Mouse (Mus musculus) C2C12 (cell line): ENCODE results near the gene Apex1.

Experiments
- CEBPB ChIP-seq: IDR thresholded peaks from one replicate; pipeline ENCODE4 v1.6.1; 2011; ENCODE audit warnings: low read depth, mild to moderate bottlenecking, control low read depth, moderate library complexity
- CTCF ChIP-seq: IDR thresholded peaks from one replicate; pipeline ENCODE4 v1.5.1; 2011; ENCODE audit not compliant: control insufficient read depth, insufficient read depth, insufficient read length
- FOSL1 ChIP-seq: IDR thresholded peaks from one replicate; pipeline ENCODE4 v1.8.0; 2011; ENCODE audit warnings: mild to moderate bottlenecking, low read length; ENCODE audit not compliant: poor library complexity, insufficient read depth, severe bottlenecking
- MAX ChIP-seq: IDR thresholded peaks from one replicate; pipeline ENCODE4 v1.6.1; 2011; ENCODE audit warnings: mild to moderate bottlenecking, control low read depth
- MYOD1 ChIP-seq: IDR thresholded peaks from one replicate; pipeline ENCODE4 v1.6.1; 2011; ENCODE audit warnings: low read depth; ENCODE audit not compliant: control insufficient read depth, insufficient read length
- MYOG ChIP-seq: IDR thresholded peaks from one replicate; pipeline ENCODE4 v1.6.1; 2011; ENCODE audit not compliant: control insufficient read depth, insufficient read length; ENCODE audit errors: extremely low read depth
- USF1 ChIP-seq: IDR thresholded peaks from one replicate; pipeline ENCODE4 v1.6.1; 2011; ENCODE audit warnings: low read depth, mild to moderate bottlenecking, control low read depth, moderate library complexity

GRCm38 (mm10) chr14:50924281-50925064, at the start of gene Apex1, which contains the start of gene Osgep:
- TF ChIP-seq CTCF: no peak
- TF ChIP-seq MAX: peak; percentile 97
- peak; percentile 99 for TF ChIP-seq USF1
- TF ChIP-seq MYOG: no peak
- TF ChIP-seq CEBPB: no peak
- TF ChIP-seq MYOD1: no peak
- no peak for TF ChIP-seq FOSL1
